Mouse (Mus musculus) midbrain, embryonic 15.5 days (tissue): ENCODE data around the gene Tceal3. TPM values are rescaled to one million over a fixed set of nuclear protein-coding genes. Genes with fewer than 3 reads are reported as not detected.
"Not testable (repeated sequence)": the region's sequence is repeated elsewhere in the genome, so short reads cannot be mapped to it uniquely, and the experiment has no call there.

ENCODE experiments used
- ATAC-seq: fragments of 200-750 bp; cut with Nextera tagmentation; replicated peaks from 2 replicates; pipeline ENCODE4 v1.8.0; 2017; ENCODE audit warnings: moderate TSS enrichment
- H3K27ac ChIP-seq: fragments of 300-500 bp; sonication (generic); 2 replicates; pipeline ENCODE4 v1.5.1; 2015; ENCODE audit warnings: mild to moderate bottlenecking, inconsistent platforms
- H3K27me3 ChIP-seq: fragments of 300-500 bp; sonication (generic); replicated peaks from 2 replicates; pipeline ENCODE4 v1.6.1; 2015; ENCODE audit warnings: inconsistent platforms
- H3K36me3 ChIP-seq: fragments of 300-500 bp; sonication (generic); replicated peaks from 2 replicates; pipeline ENCODE4 v1.6.1; 2015; ENCODE audit warnings: inconsistent platforms
- H3K4me1 ChIP-seq: fragments of 300-500 bp; sonication (generic); 2 replicates; pipeline ENCODE4 v1.6.1; 2015; ENCODE audit warnings: inconsistent platforms
- H3K4me2 ChIP-seq: fragments of 300-500 bp; sonication (generic); 2 replicates; pipeline ENCODE4 v1.6.1; 2015; ENCODE audit warnings: inconsistent platforms, mild to moderate bottlenecking, moderate library complexity
- H3K4me3 ChIP-seq: fragments of 300-500 bp; sonication (generic); 2 replicates; pipeline ENCODE4 v1.5.1; 2015; ENCODE audit warnings: mild to moderate bottlenecking, inconsistent platforms
- H3K9ac ChIP-seq: fragments of 300-500 bp; sonication (generic); 2 replicates; pipeline ENCODE4 v1.6.1; 2015; ENCODE audit warnings: mild to moderate bottlenecking, inconsistent platforms
- H3K9me3 ChIP-seq: fragments of 300-500 bp; sonication (generic); 2 replicates; pipeline ENCODE4 v1.6.1; 2016; ENCODE audit warnings: inconsistent platforms
- WGBS: fragments of 180-500 bp; shearing (Covaris S2); methylation state at CpG from one replicate; pipeline ENCODE4 v1.1.7; 2015; ENCODE audit warnings: mixed read lengths; 5-methylcytosine and 5-hydroxymethylcytosine counted together
- polyA plus RNA-seq: library from polyadenylated mRNA; unstranded; fragments of >200 nt; fragmentation: Nextera tagmentation; extraction: Ambion mirVana; gene quantifications from 2 replicates; pipeline ENCODE4 v1.2.1, GENCODE M21; 2015

Tceal3 gene
- polyA plus RNA-seq, 1 experiment from 2014 or later: 91.5 TPM

DNA sequence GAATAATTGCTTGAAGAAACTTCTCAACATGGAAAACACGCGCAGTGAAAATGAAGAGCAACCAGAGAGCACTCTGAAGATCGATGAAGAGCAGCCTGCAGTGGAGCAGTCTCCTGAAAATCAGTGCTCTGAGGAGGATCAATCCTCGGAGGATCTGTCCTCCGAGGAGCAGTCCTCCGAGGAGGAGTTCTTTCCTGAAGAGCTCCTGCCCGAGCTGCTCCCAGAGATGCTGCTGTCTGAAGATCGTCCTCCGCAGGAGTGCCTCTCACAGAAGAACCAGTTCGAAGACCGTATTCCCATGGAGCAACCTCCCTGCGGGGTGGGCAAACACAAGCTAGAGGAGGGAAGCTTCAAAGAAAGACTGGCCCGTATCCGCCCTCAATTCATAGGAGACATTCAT, 118.1 kb downstream of the Tceal3 start:
- 26% methylated on average over 14 of the region's 14 CpGs for WGBS
- no peaks in the 10 kb centered on the region for H3K36me3 ChIP-seq
- peak; percentile 40 for ATAC-seq

DNA sequence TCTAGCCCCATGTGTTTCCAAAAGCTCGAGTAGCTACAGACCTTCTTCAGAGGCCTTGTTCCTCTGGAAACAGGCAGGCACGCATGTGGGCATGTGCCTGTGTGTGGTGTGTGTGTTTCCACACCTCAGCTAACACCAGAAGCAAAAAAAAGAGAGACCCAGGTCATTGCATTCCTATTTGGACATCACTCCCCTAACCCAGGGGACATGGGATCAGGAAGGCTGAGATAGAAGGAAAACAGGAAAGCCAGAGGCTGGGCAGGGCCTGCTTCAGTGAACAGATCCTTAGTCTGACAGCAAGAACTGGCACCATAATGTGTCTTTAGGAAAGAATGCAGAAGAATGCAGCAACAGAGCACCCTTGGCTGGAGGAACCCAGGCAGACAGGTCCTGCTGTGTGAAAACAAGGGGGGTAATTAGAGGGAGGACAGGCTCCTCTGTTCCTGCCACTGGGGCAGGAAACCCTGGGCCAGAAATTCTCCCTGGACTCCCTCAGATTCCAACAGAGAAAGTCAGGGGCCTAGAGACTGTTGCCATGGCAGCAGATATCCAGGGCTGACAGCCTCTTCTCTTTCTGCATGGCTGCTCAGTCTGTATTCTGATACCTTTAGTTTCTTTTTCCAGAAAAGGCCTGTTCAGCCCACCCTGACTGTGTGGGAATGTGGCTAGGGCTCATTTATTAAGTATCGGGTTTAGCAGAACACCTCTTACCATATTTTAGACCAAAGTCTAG, 124.3 kb downstream of the Tceal3 start:
- peak overlapping the region; percentile 71 for H3K27ac ChIP-seq
- H3K27me3 ChIP-seq, H3K9ac ChIP-seq, H3K4me1 ChIP-seq, H3K36me3 ChIP-seq, H3K9me3 ChIP-seq, H3K4me3 ChIP-seq, H3K4me2 ChIP-seq: not testable (repeated sequence)
- WGBS: 30% methylated on average over 3 of the region's 3 CpGs
- ATAC-seq: peak; percentile 96

More for the DNA sequence above, 118.1 kb downstream of the Tceal3 start:
- H3K9ac ChIP-seq: peak overlapping the region; percentile 57
- H3K27me3 ChIP-seq: no peaks in the 10 kb centered on the region
- peak overlapping the region; percentile 92 for H3K27ac ChIP-seq
- peak overlapping the region; percentile 60 for H3K4me2 ChIP-seq
- H3K4me3 ChIP-seq: peak overlapping the region; percentile 49
- H3K4me1 ChIP-seq: 0 out of 2 replicates have a peak, but pooled peaks cover 5% of the 10 kb centered on the region
- H3K9me3 ChIP-seq: no peaks in the 10 kb centered on the region

Other genes with a start within 250 kb of the Tceal3 start
- not detected in 2 replicates for gene Kir3dl1, start 72.8 kb upstream of the Tceal3 start, polyA plus RNA-seq
- gene Kir3dl2, start 46.8 kb upstream of the Tceal3 start, polyA plus RNA-seq: 0.22 and 0.31 TPM in 2 replicates
- gene Tceal1, start 117.1 kb downstream of the Tceal3 start, polyA plus RNA-seq: 21.3 and 22.1 TPM in 2 replicates
- 558 and 567 TPM in 2 replicates for gene Morf4l2, start 152.8 kb downstream of the Tceal3 start, polyA plus RNA-seq
- 0.11 TPM in 1 of 2 replicates, not detected in the other for gene Glra4, start 189.3 kb downstream of the Tceal3 start, polyA plus RNA-seq
- 10.0 and 11.4 TPM in 2 replicates for gene Plp1, start 231.8 kb downstream of the Tceal3 start, polyA plus RNA-seq